Mouse (Mus musculus) adrenal gland (tissue): ENCODE results near the gene Ripply1.
"Not testable (repeated sequence)": the region's sequence is repeated elsewhere in the genome, so short reads cannot be mapped to it uniquely, and the experiment has no call there.

ENCODE experiments used
- intact Hi-C: fragments of 180-260 bp; cut with DNase I; formaldehyde crosslinking; loops from one replicate; pipeline ENCODE4 v1.15.1; 2025

Ripply1 gene

GRCm38 (mm10) chrX:139781563-139781962, 590 bp downstream of the Ripply1 start:
- intact Hi-C loops, result no loop called here

- intact Hi-C loops, result no loop called here
These were observed 1.2 kb downstream of the Ripply1 start for GRCm38 (mm10) chrX:139780988-139781387.

GRCm38 (mm10) chrX:139779401-139779800, 2.8 kb downstream of the Ripply1 start:
- intact Hi-C loops, result no loop called here

- intact Hi-C loops, result no loop called here
These were observed 3.3 kb downstream of the Ripply1 start for GRCm38 (mm10) chrX:139778886-139779285.

GRCm38 (mm10) chrX:139777357-139777756, 4.8 kb downstream of the Ripply1 start:
- intact Hi-C loops, result no loop called here

GRCm38 (mm10) chrX:139775084-139775612, 7.0 kb downstream of the Ripply1 start:
- intact Hi-C loops, result no loop called here

- intact Hi-C loops, result loop anchor here (1.0 kb wide), 1 partner anchor 57 kb away; no protein-coding TSS in a partner anchor
These were observed 7.7 kb downstream of the Ripply1 start for GRCm38 (mm10) chrX:139774309-139775083.

- intact Hi-C loops, result no loop called here
These were observed 12.0 kb downstream of the Ripply1 start for GRCm38 (mm10) chrX:139769975-139770637.

GRCm38 (mm10) chrX:139762546-139762945, 19.6 kb downstream of the Ripply1 start:
- intact Hi-C loops, result loop anchor here (5.0 kb wide), 1 partner anchor 345 kb away; no protein-coding TSS in a partner anchor

GRCm38 (mm10) chrX:139758634-139759033, 23.5 kb downstream of the Ripply1 start:
- intact Hi-C loops, result not testable (repeated sequence)

- intact Hi-C loops, result no loop called here
These were observed 30.3 kb downstream of the Ripply1 start for GRCm38 (mm10) chrX:139751855-139752254.

- intact Hi-C loops, result no loop called here
These were observed 45.1 kb downstream of the Ripply1 start for GRCm38 (mm10) chrX:139737066-139737465.

- intact Hi-C loops, result no loop called here
These were observed 51.6 kb downstream of the Ripply1 start for GRCm38 (mm10) chrX:139730541-139730940.
